Mouse (Mus musculus) spleen, adult 18-20 months (tissue): Measurements from ENCODE around the gene Cntn1.
"Not testable (repeated sequence)": the region's sequence is repeated elsewhere in the genome, so short reads cannot be mapped to it uniquely, and the experiment has no call there.

Experiments used
- DNase-seq, 2 experiments: peaks; one replicate each; pipeline ENCODE4 v3.0.0; 2022; ENCODE audit warnings: mixed read lengths in 2 of 2

Cntn1 gene

GRCm38 (mm10) chr15:92271801-92272365 lies 220.9 kb downstream of the Cntn1 start:
- DNase-seq, result no peak

DNA sequence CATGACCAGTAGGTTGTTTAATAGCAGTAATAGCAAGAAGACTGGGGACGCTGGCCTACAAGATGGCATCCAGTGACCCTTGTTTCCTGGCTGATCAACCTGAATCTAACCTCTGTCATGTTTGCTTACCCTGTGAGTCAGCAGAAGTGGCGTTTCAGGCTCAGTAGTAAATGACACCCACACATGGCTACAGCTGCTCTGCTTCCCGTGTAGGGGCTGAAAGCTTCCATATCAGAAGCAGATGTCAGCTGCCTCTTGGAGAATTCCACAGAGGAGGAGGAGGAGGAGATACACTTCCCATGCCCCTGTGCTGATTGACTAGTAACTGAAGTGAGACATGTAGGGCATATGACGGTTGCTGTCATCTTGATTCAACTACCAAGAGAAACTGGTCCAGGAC lies 225.9 kb downstream of the Cntn1 start:
- no peak for DNase-seq

GRCm38 (mm10) chr15:92277984-92278383 lies 227.0 kb downstream of the Cntn1 start:
- DNase-seq, result no peak

DNA sequence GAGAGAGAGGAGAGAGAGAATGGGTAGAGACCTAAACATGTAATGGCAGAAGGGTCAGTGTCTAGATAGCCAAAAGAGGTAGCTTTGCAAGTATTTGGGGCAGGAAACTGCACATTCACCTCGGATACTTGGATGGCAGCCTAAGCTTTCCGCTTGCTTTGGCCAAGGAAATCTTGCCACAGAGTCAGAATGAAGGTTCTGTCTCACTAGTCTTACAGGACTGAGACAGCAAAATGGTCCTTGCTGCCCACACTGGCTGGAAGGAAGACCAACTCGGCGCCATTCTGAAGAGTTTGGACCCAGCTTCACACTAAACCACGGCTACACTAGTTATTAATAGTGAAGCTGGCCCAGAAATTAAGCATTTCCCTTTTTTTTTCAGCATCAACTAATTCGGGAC lies 230.0 kb downstream of the Cntn1 start:
- DNase-seq, result no peak

- DNase-seq, result no peak
Measured at GRCm38 (mm10) chr15:92287616-92288015, 236.7 kb downstream of the Cntn1 start.

DNA sequence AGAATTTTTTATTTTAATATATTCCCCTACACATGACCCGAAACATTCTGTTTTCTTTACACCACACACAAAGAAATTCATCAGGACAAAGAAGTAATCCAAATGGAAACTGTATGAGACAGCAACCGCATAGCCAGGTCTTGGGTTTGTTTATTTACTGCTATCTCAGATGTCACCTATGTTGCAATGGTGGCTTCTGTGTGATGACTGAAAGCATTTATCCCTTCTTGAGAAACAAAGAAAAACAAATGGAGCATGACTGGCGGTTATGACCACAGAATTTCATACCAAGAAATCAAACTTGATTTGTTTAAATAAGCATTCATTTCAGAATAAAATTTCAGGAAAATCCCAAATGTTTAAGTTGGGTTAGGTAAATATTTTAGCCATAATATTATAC lies 245.5 kb downstream of the Cntn1 start:
- DNase-seq, result no peak

DNA sequence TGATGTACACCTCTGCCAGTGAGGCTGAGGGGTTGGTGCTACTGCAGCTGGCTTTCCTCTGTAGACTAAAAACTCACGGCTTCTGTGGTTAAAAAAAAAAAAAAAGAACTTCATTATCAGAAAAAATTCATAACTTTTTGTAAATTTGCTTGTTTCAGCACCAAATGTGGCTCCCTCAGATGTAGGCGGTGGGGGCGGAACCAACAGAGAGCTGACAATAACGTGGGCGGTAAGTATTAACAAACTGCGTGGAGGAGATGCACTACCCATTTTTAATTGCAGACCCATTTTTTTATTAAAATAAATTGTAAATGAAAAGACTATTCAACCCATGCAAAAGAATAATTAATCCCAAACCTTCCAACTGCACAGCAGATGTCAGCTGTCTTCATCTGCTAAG lies 251.8 kb downstream of the Cntn1 start:
- no peak for DNase-seq

- DNase-seq, result no peak
Measured at GRCm38 (mm10) chr15:92304221-92304620, 253.3 kb downstream of the Cntn1 start.

DNA sequence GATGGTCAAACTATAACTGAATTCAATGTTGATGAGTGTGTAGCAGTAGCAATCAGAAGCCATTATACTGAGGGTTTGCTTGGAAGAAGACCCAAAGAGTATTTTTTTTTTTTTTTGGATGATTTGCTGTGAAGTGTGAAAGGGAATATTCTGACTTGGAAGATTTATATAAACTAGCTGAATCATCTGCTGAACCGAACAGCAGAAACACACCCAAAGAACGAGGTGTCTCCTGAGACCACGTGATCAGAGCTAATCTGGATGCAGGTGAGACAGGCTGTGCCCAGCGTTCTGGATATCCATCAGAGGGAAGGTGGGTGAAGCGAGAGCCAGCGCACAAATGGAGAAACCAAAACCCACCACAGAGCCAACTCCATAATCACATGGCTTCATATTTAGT lies 271.0 kb downstream of the Cntn1 start:
- DNase-seq, result no peak

DNA sequence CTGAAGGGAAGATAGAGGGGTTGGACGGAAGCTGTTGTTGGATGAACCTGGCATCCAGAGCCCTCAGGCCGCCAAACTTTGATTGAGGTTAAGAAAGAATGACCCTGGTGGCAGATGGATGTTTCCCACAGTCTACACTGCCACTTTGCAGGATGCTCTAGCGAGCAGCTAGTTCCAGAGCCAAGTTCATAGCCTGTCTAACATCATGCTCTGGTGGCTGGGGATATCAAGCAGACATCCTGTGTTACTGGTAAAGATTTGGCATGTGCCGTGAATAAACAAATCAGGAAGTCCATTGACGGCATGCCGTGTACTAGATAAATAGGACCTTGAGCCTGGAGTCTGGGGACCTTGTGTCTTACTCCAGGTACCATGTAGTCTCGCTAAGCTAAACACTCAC lies 276.1 kb downstream of the Cntn1 start:
- DNase-seq, result no peak

- no peak for DNase-seq
Measured at GRCm38 (mm10) chr15:92340253-92340652, 289.3 kb downstream of the Cntn1 start.

DNA sequence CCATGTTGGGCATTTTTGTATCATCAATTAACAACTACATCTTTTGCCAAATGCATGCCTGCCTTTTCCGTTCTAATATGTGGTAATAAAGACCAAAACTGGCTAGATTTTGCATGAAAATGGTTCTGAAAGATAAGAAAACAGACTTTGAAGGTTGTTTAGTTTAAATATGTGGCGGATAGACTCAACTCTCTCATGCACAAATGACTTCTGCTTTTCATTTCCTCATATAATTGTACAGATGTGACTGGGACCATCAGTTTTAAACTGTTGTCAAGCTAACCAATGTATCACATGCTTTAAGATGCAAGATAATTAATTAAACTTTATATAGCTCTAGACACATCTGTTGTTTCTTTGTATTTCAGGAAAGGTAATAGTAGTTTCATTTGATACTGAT lies 290.5 kb downstream of the Cntn1 start:
- no peak for DNase-seq

DNA sequence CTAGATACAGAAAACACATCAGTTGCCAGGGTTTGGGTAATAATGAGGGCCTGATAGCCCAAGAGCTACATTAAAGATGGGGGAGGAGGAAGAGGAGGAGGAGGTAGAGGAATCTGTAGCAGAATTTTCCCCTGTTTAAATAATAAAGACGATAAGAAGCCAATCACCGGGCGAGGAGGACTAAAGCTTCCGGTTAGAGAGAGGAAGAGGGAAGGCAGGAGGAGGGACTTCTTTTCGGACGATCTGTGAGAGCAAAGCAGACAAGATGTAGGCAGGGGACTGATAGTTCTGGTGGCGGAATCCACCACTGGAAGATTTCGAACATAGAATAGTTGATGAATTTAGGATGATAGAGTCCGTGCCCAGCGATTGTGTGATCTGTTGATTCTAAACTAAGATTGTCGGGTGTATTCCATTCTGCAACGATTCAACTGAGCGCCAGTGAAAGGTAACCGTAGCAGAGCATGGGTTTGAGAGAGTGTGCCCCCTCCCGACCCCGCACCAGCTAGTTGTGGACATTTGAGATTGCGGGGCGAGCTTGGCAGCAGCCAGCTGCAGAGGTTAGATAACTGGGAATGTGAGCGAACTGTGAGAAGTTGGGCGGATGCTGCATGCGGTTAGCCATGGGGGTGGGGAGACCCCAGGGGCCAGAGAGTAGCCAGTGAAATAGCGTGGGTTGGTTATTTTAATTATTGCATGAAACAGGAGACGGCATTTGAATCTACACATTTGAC lies 293.3 kb downstream of the Cntn1 start:
- no peak for DNase-seq

GRCm38 (mm10) chr15:92347426-92347825 lies 296.5 kb downstream of the Cntn1 start:
- DNase-seq, result no peak

DNA sequence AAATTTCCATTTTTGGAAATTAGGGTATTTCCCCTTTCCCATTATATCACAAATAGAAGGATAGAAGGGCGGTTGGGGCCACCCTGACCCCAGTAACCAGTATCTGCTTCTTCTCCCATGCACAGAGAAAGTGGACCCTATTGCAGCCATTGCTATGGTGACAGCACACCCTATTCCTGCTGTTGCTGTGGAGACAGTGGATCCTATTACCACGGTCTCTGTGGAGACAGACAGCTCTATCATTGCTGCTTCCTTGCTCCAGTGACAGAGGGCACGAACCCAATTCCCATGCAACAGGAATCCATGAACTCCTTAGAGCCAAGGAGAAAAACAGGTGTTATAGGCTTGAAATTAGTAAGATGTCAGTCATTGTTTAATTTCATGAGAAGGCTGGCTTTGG lies 296.9 kb downstream of the Cntn1 start:
- no peak for DNase-seq

- DNase-seq, result not testable (repeated sequence)
Measured at GRCm38 (mm10) chr15:92348453-92348852, 297.5 kb downstream of the Cntn1 start.

DNA sequence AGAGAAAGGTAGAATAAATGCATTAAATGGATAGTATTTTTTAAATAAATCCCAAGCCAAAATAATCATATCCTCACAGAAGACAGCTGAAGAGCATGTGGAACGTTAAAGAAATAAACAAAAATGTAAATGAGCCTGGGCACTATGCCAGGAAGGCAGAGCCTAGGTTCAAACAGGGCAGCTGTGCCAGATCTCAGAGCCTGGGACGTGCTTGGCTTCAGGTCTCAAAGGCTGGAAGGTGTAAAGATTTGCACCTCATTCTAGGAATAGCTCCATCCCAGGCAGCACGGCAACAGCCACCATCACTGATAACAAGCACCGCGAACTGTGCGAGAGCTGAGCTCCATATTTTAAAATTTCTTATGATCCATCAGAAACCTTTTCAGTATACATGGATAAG lies 313.2 kb downstream of the Cntn1 start:
- DNase-seq, result no peak

DNA sequence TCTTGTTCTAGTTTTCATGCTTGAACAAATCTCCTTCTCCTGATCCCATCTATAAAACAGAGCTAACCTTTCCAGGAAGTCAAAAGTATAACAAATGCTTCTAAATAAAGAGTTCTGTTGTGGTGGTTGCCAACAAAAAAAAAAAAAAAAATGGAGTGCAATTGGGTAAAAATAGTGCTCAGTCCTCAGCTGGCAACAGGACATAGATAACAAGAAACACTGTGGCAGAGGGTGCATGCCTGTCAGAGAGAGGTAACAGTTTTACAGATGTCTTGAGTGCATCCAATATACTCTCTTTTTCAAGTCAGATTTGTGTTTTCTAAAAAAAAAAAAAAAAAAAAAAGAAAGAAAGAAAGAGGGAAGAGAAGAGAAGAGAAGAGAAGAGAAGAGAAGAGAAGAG lies 313.6 kb downstream of the Cntn1 start:
- DNase-seq, result no peak
